In genomic region chr7:55962004-55962908, GRCm38 (mm10) we compare ENCODE assay signal across 8 mouse cellular contexts. TPM values are rescaled to one million over a fixed set of nuclear protein-coding genes. Genes with fewer than 3 reads are reported as not detected.
A peak's percentile ranks its signal among the peaks of the same experiment; 100 is the strongest.
DNase-seq lines count a peak whose midpoint lies in the region; ATAC-seq lines count a peak whose summit lies in the region.

Gene Nipa2, minus strand, starts transcription at chr7:55962476.

- peak within 1 kb of the TSS; percentile 95 for H3K4me3 ChIP-seq in hindbrain, embryonic 14.5 days (replicated peaks; ENCODE audit: low read length)

- WGBS in hindbrain, embryonic 14.5 days = under 1% methylated on average over 67 of the region's 70 CpGs

- peak within 1 kb of the TSS; percentile 86 for H3K4me2 ChIP-seq in hindbrain, embryonic 14.5 days (replicated peaks)

- peak; percentile 95 for DNase-seq in R1 (ENCODE audit: low read depth, low spot score)
- DNase-seq in cerebellum, postnatal 25 days = peak; percentile 97 to 98
- DNase-seq in frontal cortex, postnatal 25 days (ENCODE audit: low spot score in 2 of 2) = peak; percentile 87 to 89
- peak; percentile 94 for DNase-seq in hindbrain, embryonic 14.5 days (ENCODE audit: low spot score)
- DNase-seq in layer of hippocampus, postnatal 36 days = peak; percentile 90 to 93
- peak; percentile 94 for DNase-seq in lung, postnatal 36 days
- DNase-seq in retina, postnatal 1 day = peak; percentile 94
- peak; percentile 86 to 95 for DNase-seq in urinary bladder, adult 18-20 months (ENCODE audit: low spot score in 2 of 2)

- peak within 1 kb of the TSS; percentile 81 for H3K27ac ChIP-seq in hindbrain, embryonic 14.5 days

- peak; percentile 98 for ATAC-seq in hindbrain, embryonic 14.5 days (ENCODE audit: low FRiP score)

- no peaks in the 10 kb centered on the region for H3K9me3 ChIP-seq in hindbrain, embryonic 14.5 days (ENCODE audit: control insufficient read depth, low read length)

- no peaks in the 10 kb centered on the region for H3K27me3 ChIP-seq in hindbrain, embryonic 14.5 days (ENCODE audit: control insufficient read depth, insufficient read depth, low read length)

- H3K4me1 ChIP-seq in hindbrain, embryonic 14.5 days (replicated peaks; ENCODE audit: control insufficient read depth, insufficient read depth, low read length) = peaks cover 19% of the 10 kb centered on the region

- H3K9ac ChIP-seq in hindbrain, embryonic 14.5 days = peak within 1 kb of the TSS; percentile 94

- H3K36me3 ChIP-seq in hindbrain, embryonic 14.5 days (replicated peaks; ENCODE audit: control insufficient read depth, insufficient read depth) = 0 out of 2 replicates have a peak, but pooled peaks cover 7% of the 10 kb centered on the region

RNA-seq across cellular contexts. Expression of gene Nipa2, which starts in this region (rescaled TPM):
- 48.4 and 49.1 TPM in 2 replicates for polyA plus RNA-seq in hindbrain, embryonic 14.5 days (2014; fragmentation: Nextera tagmentation; extraction: Ambion mirVana)
- total RNA-seq in layer of hippocampus, postnatal 36 days (2021) = 10 to 100 TPM; 44.9 to 61.6 TPM

Comparison
In these comparisons a context has a peak if more than half of its experiments do, and no peak if none do; other contexts are left out.
1. Peak in every context shown above with its lines: DNase-seq, ATAC-seq, H3K4me3 ChIP-seq and H3K27ac ChIP-seq.